Mouse (Mus musculus): Measurements from ENCODE around the gene Zic4. TPM values are rescaled to one million over a fixed set of nuclear protein-coding genes. Genes with fewer than 3 reads are reported as not detected.

Gene Zic4
- polyA plus RNA-seq, 1 experiment from 2014 or later, result not detected

DNA sequence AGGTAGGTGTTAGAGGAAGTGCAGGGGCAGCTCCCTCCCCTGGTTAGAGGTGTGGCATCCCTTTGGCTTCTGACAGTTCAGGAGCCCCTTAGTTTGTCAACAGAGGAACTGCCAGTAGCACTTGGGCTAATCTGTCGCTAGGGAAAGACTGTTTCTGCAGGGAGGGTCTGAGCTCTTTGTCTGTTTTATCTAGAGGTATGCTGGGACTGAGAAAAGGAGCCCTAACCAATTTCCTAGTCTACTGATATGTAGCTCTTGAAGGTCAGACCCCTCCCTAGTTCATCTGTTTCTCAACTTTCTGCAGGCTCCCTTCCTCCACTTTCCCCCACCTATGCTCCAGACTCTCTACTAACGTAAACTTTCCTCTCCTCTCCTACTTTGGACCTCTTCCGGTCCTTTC, 47.6 kb downstream of the Zic4 start:
- Histone ChIP-seq H3K9ac (ENCODE audit: low read depth, low read length) (no peak overlapping the region), H3K36me3 (ENCODE audit: control insufficient read depth, insufficient read depth, low read length) (no peaks in the 10 kb centered on the region), H3K4me3 (ENCODE audit: low read length) (no peak overlapping the region), H3K27me3 (replicated peaks; ENCODE audit: control insufficient read depth, insufficient read depth, low read length) (peaks cover 54% of the 10 kb centered on the region), H3K4me2 (ENCODE audit: low read depth, low read length) (no peak overlapping the region), H3K4me1 (ENCODE audit: control insufficient read depth, insufficient read depth, low read length) (no peaks in the 10 kb centered on the region), H3K27ac (ENCODE audit: low read length) (no peak overlapping the region), H3K9me3 (ENCODE audit: control insufficient read depth, low read length) (no peaks in the 10 kb centered on the region)
- ATAC-seq, result no peak
- WGBS, result 2% methylated on average over 3 of the region's 3 CpGs

DNA sequence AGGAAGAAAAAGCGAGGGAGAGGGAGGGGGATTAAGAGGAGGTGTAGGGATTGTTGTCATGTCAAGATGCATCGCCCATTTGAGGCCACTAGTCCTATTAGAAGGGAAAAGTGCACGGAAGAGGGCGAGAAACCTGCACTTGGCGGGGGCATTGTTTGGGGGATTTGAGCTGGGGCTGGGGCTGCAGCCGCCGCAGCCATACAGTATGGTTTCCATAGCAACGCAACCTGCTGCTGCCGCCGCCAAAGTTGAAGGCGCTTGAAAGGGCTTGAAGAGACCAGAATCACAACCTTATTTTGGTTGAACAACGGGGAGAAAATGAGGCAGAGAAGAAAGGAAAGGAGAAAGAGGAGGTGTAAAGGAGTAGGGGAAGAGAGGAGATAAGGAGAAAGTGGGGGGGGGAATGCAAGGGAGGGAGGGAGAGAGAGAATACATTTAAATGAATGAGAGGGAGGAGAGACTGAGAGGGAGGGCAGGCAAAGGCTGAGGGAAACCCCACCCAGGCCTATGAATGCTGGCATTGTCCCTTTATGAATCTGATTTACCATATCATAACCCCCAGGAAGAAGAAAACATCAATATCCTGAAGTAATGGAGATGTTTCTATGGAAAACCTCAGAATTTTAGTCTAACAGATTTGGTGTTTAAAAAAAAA, 51.9 kb downstream of the Zic4 start:
- 2% methylated on average over 12 of the region's 12 CpGs for WGBS

DNA sequence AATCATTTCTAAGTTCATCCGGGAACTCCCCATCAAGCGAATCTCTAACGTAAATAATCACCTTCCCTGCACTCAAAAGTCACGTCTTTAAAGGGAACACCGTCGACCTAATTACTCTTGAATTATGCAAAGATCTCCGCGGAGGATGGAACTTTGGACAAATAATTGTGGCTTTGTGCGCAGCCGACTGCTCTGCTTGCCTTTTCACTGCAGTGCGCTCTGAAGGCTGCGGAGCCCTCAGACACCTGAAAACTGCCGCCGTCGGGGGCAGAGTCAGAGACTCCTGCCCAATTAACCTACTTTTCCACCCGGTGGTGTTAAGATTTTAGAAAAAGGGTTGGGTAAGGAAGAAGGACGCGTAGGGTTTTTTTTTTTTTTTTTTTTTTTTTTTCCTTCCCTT, 58.2 kb downstream of the Zic4 start:
- H3K27ac ChIP-seq (ENCODE audit: low read length), result no peak overlapping the region
- no peak for ATAC-seq
- H3K27me3 ChIP-seq (replicated peaks; ENCODE audit: control insufficient read depth, insufficient read depth, low read length), result peaks cover 21% of the 10 kb centered on the region
- H3K9me3 ChIP-seq (ENCODE audit: control insufficient read depth, low read length), result no peaks in the 10 kb centered on the region
- no peaks in the 10 kb centered on the region for H3K36me3 ChIP-seq (ENCODE audit: control insufficient read depth, insufficient read depth, low read length)
- H3K4me2 ChIP-seq (ENCODE audit: low read depth, low read length), result no peak overlapping the region
- H3K9ac ChIP-seq (ENCODE audit: low read depth, low read length), result no peak overlapping the region
- no peak overlapping the region for H3K4me3 ChIP-seq (ENCODE audit: low read length)
- no peaks in the 10 kb centered on the region for H3K4me1 ChIP-seq (ENCODE audit: control insufficient read depth, insufficient read depth, low read length)
- WGBS, result 1% methylated on average over 18 of the region's 18 CpGs

More for the DNA sequence above, 51.9 kb downstream of the Zic4 start:
- H3K27me3 ChIP-seq (replicated peaks; ENCODE audit: control insufficient read depth, insufficient read depth, low read length), result peaks cover 45% of the 10 kb centered on the region
- no peak overlapping the region for H3K9ac ChIP-seq (ENCODE audit: low read depth, low read length)
- no peaks in the 10 kb centered on the region for H3K36me3 ChIP-seq (ENCODE audit: control insufficient read depth, insufficient read depth, low read length)
- H3K9me3 ChIP-seq (ENCODE audit: control insufficient read depth, low read length), result no peaks in the 10 kb centered on the region
- H3K4me2 ChIP-seq (ENCODE audit: low read depth, low read length), result no peak overlapping the region
- H3K27ac ChIP-seq (ENCODE audit: low read length), result no peak overlapping the region
- no peaks in the 10 kb centered on the region for H3K4me1 ChIP-seq (ENCODE audit: control insufficient read depth, insufficient read depth, low read length)
- H3K4me3 ChIP-seq (ENCODE audit: low read length), result no peak overlapping the region
- ATAC-seq, result no peak

Other genes with a start within 250 kb of the Zic4 start
- gene Zic1, start 3.4 kb downstream of the Zic4 start, polyA plus RNA-seq (2015; fragmentation: Nextera tagmentation; extraction: Ambion mirVana), result not detected in 2 replicates